Mouse (Mus musculus) embryonic fibroblast, embryonic 13.5 days (primary cell): ENCODE measurements around the gene Aak1.

Source experiments
- CTCF ChIP-seq: IDR thresholded peaks from 2 replicates; pipeline ENCODE4 v1.5.1; 2011; ENCODE audit warnings: mild to moderate bottlenecking, control low read depth, low read length, moderate library complexity, borderline replicate concordance; ENCODE audit not compliant: insufficient read depth
- POLR2A ChIP-seq: IDR thresholded peaks from 2 replicates; pipeline ENCODE4 v1.6.1; 2011; ENCODE audit warnings: low read depth, mild to moderate bottlenecking, control low read depth, low read length, moderate library complexity

GRCm38 (mm10) chr6:86806455-86807086, 42.7 kb upstream of the Aak1 start:
- TF ChIP-seq CTCF (peak; percentile 95), POLR2A (no peak)
